Mouse (Mus musculus) forebrain, embryonic 16.5 days (tissue): ENCODE measurements around the gene Pigv. TPM values are rescaled to one million over a fixed set of nuclear protein-coding genes. Genes with fewer than 3 reads are reported as not detected.

ENCODE experiments used
- ATAC-seq: fragments of 200-750 bp; cut with Nextera tagmentation; 2 replicates; pipeline ENCODE4 v1.8.0; 2017; ENCODE audit warnings: mild to moderate bottlenecking, moderate library complexity
- H3K27ac ChIP-seq: fragments of 300-500 bp; sonication (generic); 2 replicates; pipeline ENCODE4 v1.5.1; 2014; ENCODE audit warnings: low read length, control low read depth
- H3K27me3 ChIP-seq: fragments of 300-500 bp; sonication (generic); replicated peaks from 2 replicates; pipeline ENCODE4 v1.6.1; 2014; ENCODE audit warnings: low read length; ENCODE audit not compliant: control insufficient read depth, insufficient read depth
- H3K36me3 ChIP-seq: fragments of 300-500 bp; sonication (generic); 2 replicates; pipeline ENCODE4 v1.6.1; 2014; ENCODE audit not compliant: control insufficient read depth, insufficient read depth
- H3K4me1 ChIP-seq: fragments of 300-500 bp; sonication (generic); replicated peaks from 2 replicates; pipeline ENCODE4 v1.6.1; 2014; ENCODE audit warnings: low read length; ENCODE audit not compliant: control insufficient read depth, insufficient read depth
- H3K4me2 ChIP-seq: fragments of 300-500 bp; sonication (generic); 2 replicates; pipeline ENCODE4 v1.6.1; 2014; ENCODE audit warnings: mild to moderate bottlenecking, low read length, control low read depth
- H3K4me3 ChIP-seq: fragments of 300-500 bp; sonication (generic); replicated peaks from 2 replicates; pipeline ENCODE4 v1.5.1; 2014; ENCODE audit warnings: mild to moderate bottlenecking, low read length, control low read depth
- H3K9ac ChIP-seq: fragments of 300-500 bp; sonication (generic); replicated peaks from 2 replicates; pipeline ENCODE4 v1.6.1; 2014; ENCODE audit warnings: low read depth, low read length, control low read depth
- H3K9me3 ChIP-seq: fragments of 300-500 bp; sonication (generic); 2 replicates; pipeline ENCODE4 v1.6.1; 2016; ENCODE audit warnings: low read length; ENCODE audit not compliant: control insufficient read depth
- WGBS: fragments of 180-500 bp; shearing (Covaris S2); extraction: QIAGEN DNeasy Blood & Tissue Kit; methylation state at CpG from one replicate; pipeline ENCODE4 v1.1.7; 2014; 5-methylcytosine and 5-hydroxymethylcytosine counted together
- polyA plus RNA-seq: library from polyadenylated mRNA; unstranded; fragments of >200 nt; fragmentation: Nextera tagmentation; extraction: Ambion mirVana; gene quantifications from 2 replicates; pipeline ENCODE4 v1.2.1, GENCODE M21; 2015

Gene Pigv
- polyA plus RNA-seq, 1 experiment from 2014 or later: 14.7 TPM

DNA sequence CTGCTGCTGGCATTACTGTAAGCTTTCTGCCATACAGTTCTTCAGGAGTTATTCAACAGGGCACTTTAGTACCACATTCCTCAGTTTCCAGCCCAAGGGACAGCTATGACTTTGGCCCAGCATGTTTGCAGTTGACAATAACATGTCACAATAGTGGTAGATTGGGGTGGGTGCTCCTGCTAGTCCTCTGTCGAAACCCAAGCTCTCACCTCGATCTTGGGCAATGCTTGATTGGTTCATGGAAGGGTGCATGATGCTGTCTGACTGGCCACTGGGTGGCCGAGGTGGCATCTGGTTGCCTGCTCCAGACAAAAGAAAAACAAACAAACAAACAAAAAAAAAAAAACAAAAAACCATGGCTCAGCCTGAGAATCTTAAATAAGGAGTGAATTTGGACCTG is 22.9 kb upstream of the Pigv start:
- Histone ChIP-seq H3K27ac (no peak overlapping the region), H3K4me1 (peaks cover 10% of the 10 kb centered on the region), H3K27me3 (no peaks in the 10 kb centered on the region), H3K4me2 (no peak overlapping the region), H3K4me3 (no peak overlapping the region), H3K9ac (no peak overlapping the region), H3K9me3 (no peaks in the 10 kb centered on the region), H3K36me3 (peaks cover 48% of the 10 kb centered on the region)
- no peak for ATAC-seq
- 86% methylated on average over 3 of the region's 3 CpGs for WGBS

DNA sequence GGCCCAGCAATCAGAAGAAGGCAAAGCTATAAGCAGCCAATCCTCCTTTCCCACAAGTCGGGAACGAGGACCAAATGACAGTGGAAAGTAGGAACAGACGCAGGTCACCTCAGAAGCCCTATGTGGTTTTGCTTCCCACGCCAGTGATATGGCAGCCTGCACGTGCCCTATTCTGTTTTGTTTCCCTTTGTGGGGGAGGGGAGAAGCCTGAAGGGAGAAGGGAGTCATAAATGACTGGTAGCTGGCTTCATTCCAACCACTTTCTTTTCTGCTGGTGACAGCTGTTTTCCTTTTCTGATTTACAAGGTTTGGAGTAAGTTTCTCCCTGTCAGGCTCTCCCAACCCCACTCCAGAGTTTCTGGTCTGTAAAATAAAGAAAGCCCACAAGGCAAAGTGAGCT is 17.8 kb upstream of the Pigv start:
- no peak overlapping the region for H3K4me2 ChIP-seq
- H3K4me3 ChIP-seq: no peak overlapping the region
- no peaks in the 10 kb centered on the region for H3K27me3 ChIP-seq
- ATAC-seq: peak; percentile 30; the same call in 1 of the 2 replicates
- H3K4me1 ChIP-seq: peaks cover 24% of the 10 kb centered on the region
- WGBS: 11% methylated on average over 5 of the region's 5 CpGs
- H3K9ac ChIP-seq: no peak overlapping the region
- no peaks in the 10 kb centered on the region for H3K9me3 ChIP-seq
- H3K27ac ChIP-seq: peak overlapping the region; percentile 43
- H3K36me3 ChIP-seq: peaks cover 76% of the 10 kb centered on the region

DNA sequence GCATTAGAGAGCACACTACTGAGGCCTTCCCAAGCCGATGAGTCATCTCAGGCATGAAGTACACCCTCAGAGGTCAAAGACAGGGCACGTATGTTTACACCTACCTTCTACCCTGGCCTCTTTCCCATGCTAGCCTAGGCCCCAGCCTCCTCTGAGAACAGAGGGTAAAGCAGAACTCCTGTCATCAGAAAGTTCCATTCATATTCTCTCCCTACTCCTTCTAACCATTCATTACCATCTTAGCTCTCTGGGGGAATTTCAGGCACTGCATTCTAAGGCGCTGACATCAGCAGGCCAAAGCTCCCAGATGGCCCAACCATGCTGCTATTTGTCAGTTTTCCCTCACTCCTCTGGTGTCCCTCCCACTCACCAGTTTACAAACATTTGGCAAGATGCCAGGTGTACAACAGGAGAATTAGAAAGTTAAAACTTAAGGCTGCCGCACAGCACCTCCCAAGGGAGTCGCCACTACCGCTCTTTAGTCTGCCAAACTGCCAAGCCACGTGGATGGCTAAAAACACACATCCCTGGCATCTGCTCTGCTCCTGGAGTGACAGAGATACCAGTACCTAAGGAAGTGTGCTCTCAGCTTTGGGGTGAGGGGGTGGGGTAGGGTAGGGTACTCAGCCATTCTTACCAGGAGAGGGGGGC is 16.1 kb upstream of the Pigv start:
- H3K36me3 ChIP-seq: peaks cover 76% of the 10 kb centered on the region
- no peak overlapping the region for H3K4me3 ChIP-seq
- WGBS: 44% methylated on average over 7 of the region's 7 CpGs
- peaks cover 24% of the 10 kb centered on the region for H3K4me1 ChIP-seq
- peak; percentile 34 for ATAC-seq
- no peak overlapping the region for H3K9ac ChIP-seq
- H3K27ac ChIP-seq: no peak overlapping the region
- H3K9me3 ChIP-seq: no peaks in the 10 kb centered on the region
- H3K27me3 ChIP-seq: no peaks in the 10 kb centered on the region
- no peak overlapping the region for H3K4me2 ChIP-seq

DNA sequence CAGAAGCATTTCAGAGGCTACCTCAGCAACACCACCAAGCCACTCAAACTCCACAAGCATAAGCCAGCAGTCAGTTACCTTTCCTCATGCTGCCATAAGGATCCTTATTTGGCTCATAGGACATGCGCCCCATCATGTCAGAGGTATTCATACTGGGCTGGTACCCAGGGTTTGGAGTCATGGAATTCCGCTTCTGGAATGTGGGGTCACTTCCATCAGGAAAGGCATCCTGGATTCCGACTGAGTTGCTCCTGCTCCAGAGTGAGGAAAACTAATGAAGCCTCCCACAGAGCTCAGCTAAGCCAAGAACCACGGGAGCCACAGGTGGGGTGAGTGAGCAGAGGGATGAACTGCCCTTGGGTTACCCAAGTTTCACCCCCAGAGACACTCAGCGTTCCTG is 14.7 kb upstream of the Pigv start:
- H3K4me2 ChIP-seq: no peak overlapping the region
- ATAC-seq: no peak
- 88% methylated on average over 5 of the region's 5 CpGs for WGBS

DNA sequence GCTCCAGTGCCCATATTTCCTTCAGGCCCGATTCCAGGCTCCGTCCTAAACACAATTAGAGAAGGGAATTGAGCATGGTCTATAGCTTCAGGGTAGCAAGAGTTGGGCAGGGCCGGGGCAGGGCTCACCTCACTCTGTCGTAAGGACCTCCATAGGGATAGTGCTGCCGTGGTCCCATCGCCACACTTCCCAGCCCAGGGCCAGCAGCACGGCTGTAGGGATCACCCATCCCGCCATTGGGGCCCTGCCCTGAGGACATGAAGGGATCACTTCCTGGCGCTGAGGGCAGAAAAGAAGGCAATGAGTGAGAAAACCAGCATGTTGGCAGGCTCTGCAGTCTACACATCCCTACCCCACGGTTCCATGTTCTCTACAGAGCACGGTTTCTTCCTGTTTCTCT is 14.1 kb upstream of the Pigv start:
- no peak for ATAC-seq
- 87% methylated on average over 11 of the region's 11 CpGs for WGBS
- H3K36me3 ChIP-seq: peaks cover 67% of the 10 kb centered on the region

More for the DNA sequence above, 14.7 kb upstream of the Pigv start:
- Histone ChIP-seq H3K4me1 (peaks cover 24% of the 10 kb centered on the region), H3K36me3 (peaks cover 70% of the 10 kb centered on the region), H3K4me3 (no peak overlapping the region), H3K27ac (no peak overlapping the region), H3K9me3 (no peaks in the 10 kb centered on the region), H3K9ac (no peak overlapping the region), H3K27me3 (no peaks in the 10 kb centered on the region)

GRCm38 (mm10) chr4:133680206-133680786 is 7.8 kb upstream of the Pigv start:
- WGBS: 81% methylated on average over 14 of the region's 14 CpGs
- H3K27ac ChIP-seq: no peak overlapping the region
- H3K27me3 ChIP-seq: no peaks in the 10 kb centered on the region

More for the DNA sequence above, 14.1 kb upstream of the Pigv start:
- H3K9ac ChIP-seq: no peak overlapping the region
- H3K27me3 ChIP-seq: no peaks in the 10 kb centered on the region
- H3K4me2 ChIP-seq: no peak overlapping the region
- no peaks in the 10 kb centered on the region for H3K9me3 ChIP-seq
- no peak overlapping the region for H3K4me3 ChIP-seq
- peaks cover 24% of the 10 kb centered on the region for H3K4me1 ChIP-seq
- H3K27ac ChIP-seq: no peak overlapping the region

DNA sequence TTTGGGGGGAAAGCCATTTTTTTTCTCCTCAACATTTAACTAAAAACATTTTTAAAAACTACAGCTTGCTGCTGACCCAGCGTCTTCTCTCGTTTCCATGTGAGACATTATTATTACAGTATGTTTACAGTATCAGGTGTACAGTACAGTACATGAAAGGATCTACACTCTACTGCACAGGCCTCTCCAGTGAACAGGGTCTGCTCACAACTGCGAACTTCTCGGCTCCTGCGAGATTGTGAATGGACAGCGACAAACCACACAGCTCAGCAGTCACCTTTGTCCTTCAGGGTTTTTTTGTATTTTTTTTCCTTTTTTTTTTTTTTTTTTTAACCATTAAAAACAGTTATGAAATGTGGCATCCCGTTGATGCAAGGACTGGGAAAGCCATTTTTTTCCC is 7.2 kb upstream of the Pigv start:
- Histone ChIP-seq H3K4me1 (peaks cover 8% of the 10 kb centered on the region), H3K9ac (no peak overlapping the region), H3K36me3 (peaks cover 32% of the 10 kb centered on the region), H3K9me3 (no peaks in the 10 kb centered on the region), H3K4me3 (no peak overlapping the region), H3K27me3 (no peaks in the 10 kb centered on the region), H3K27ac (no peak overlapping the region), H3K4me2 (no peak overlapping the region)
- WGBS: 85% methylated on average over 7 of the region's 7 CpGs
- ATAC-seq: no peak

More at GRCm38 (mm10) chr4:133680206-133680786, 7.8 kb upstream of the Pigv start:
- H3K4me3 ChIP-seq: no peak overlapping the region
- ATAC-seq: no peak
- H3K4me2 ChIP-seq: no peak overlapping the region
- peaks cover 39% of the 10 kb centered on the region for H3K36me3 ChIP-seq
- H3K9me3 ChIP-seq: no peaks in the 10 kb centered on the region
- peaks cover 8% of the 10 kb centered on the region for H3K4me1 ChIP-seq
- H3K9ac ChIP-seq: no peak overlapping the region

DNA sequence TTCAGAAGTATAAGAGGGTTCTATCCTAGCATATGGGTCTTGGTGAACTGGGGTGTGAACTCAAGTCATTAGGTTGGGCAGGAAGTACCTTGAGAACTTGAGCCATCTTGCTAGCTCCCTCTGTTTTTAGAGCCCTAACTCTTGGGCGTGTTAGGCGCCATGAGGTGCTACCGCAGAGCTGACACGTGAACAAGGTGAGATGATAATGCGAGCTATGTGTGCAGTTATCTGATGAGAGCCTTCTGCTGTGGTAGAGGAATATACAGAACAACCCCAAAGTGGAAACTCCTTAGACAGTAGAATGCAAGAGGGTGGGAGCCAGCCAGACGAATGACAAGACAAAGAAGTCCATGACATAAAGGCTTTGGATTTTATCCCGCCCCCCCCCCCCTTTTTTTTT is 4.8 kb upstream of the Pigv start:
- Histone ChIP-seq H3K4me2 (no peak overlapping the region), H3K9ac (no peak overlapping the region), H3K4me1 (peaks cover 21% of the 10 kb centered on the region), H3K9me3 (no peaks in the 10 kb centered on the region), H3K36me3 (peaks cover 14% of the 10 kb centered on the region), H3K27ac (no peak overlapping the region), H3K27me3 (no peaks in the 10 kb centered on the region), H3K4me3 (no peak overlapping the region)
- WGBS: 73% methylated on average over 7 of the region's 7 CpGs
- no peak for ATAC-seq

DNA sequence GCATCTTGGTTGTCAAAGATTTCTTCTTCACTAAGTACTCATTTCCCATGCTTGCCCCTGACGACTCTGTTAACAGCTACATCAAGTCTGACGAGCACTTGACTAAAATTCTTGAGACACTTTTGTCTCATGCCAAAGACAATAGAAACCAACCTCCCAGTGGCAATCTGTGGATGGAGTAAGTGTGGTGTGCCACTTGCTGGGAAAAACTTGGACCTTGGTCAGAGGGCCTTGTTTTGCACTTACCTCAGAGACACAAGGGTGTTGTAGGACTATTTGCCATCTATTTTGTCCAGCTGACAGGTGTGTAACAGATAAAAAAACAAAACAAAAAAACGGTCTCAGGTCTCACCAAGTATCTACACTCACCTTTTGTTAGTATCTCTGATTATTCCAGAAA is 3.7 kb upstream of the Pigv start:
- no peak overlapping the region for H3K9ac ChIP-seq
- no peak overlapping the region for H3K4me2 ChIP-seq
- peaks cover 27% of the 10 kb centered on the region for H3K4me1 ChIP-seq
- peaks cover 7% of the 10 kb centered on the region for H3K36me3 ChIP-seq
- no peaks in the 10 kb centered on the region for H3K27me3 ChIP-seq
- WGBS: 16% methylated on average over 3 of the region's 3 CpGs
- H3K9me3 ChIP-seq: no peaks in the 10 kb centered on the region
- no peak overlapping the region for H3K4me3 ChIP-seq
- no peak for ATAC-seq
- peak overlapping the region; percentile 56; the same call in 1 of the 2 replicates for H3K27ac ChIP-seq
